Mouse (Mus musculus): ENCODE data around the gene Igfbpl1.

The Igfbpl1 gene

GRCm38 (mm10) chr4:45770638-45771033 is 56.1 kb downstream of the Igfbpl1 start:
- DNase-seq (ENCODE audit: low read depth): no peak

DNA sequence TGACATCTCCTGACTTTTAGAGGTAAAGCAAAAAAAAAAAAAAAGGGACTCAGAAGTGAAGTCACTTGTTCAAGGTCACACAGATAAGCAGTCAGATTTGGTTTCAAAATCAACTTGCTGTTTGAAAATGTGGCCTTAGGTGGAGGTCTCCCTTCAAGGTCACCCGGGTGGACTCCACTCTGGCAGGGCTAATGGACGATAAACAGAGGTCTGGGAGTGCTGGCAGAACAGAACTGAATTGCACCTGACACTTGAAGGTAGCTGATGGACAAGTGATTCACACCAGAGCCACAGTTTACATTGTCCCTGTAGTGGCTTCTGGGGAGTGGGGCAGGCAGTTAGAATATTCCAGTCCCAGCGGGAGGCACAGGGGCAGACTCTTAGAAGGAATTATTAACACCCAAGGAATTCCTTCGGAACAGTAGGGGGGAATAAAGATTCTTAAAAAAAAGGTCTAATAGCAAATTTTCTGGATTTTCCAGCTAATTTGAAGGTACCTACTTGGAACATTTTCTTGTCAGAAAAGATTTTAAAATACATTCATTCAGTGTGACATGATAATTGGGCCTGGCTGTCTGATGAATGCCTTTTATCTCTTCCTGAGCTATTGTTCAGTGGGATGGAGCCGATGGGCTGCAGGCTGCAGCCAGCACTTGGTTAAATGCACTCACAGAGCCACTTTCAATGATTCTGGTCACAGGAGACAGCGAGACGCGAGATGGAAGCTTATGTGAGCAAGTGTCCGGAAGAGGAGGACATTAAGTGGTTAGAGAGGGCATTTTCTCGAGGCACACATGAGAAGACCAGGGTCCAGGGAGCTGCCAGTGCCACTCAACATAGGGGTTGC is 56.7 kb downstream of the Igfbpl1 start:
- no peak for DNase-seq (ENCODE audit: low read depth)

DNA sequence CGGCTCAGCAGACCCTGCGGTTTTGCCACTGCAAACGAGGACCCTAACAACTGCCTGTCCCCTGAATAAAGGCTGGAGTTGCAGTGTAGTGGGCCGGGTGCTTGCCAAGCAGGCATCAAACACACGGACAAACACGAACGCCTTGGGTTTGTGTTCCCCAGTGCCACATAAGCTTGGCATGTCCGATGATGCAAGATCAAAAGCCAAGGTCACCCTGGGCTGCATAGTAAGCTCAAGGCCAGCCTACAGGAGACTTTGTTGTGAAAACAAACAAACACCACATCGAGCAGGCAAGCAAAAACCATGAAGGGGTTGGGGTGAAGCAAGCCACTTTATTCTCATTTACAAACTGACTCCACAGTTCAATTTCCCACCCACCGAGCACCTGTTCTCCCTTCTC is 57.6 kb downstream of the Igfbpl1 start:
- DNase-seq (ENCODE audit: low read depth): no peak

GRCm38 (mm10) chr4:45767891-45768558 is 58.7 kb downstream of the Igfbpl1 start:
- no peak for DNase-seq (ENCODE audit: low read depth)

DNA sequence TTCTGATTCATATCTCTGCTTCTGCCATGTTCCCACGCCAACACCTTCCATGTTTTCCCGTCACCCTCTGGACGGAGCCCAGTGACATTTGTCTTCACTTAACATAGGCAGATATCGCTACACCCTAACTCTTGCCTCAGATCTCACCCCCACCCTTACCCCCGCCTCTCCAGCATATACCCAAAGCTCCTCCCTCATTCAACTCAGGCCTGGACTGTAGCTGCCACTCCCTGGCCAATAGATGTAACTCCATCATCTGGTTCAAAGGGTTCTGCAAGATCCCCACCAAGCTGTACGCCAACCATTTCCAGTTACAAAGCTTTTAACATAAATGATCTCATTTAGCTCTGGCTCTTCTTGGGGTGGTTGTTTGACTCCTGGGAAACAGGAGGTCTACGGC is 59.9 kb downstream of the Igfbpl1 start:
- no peak for DNase-seq (ENCODE audit: low read depth)

DNA sequence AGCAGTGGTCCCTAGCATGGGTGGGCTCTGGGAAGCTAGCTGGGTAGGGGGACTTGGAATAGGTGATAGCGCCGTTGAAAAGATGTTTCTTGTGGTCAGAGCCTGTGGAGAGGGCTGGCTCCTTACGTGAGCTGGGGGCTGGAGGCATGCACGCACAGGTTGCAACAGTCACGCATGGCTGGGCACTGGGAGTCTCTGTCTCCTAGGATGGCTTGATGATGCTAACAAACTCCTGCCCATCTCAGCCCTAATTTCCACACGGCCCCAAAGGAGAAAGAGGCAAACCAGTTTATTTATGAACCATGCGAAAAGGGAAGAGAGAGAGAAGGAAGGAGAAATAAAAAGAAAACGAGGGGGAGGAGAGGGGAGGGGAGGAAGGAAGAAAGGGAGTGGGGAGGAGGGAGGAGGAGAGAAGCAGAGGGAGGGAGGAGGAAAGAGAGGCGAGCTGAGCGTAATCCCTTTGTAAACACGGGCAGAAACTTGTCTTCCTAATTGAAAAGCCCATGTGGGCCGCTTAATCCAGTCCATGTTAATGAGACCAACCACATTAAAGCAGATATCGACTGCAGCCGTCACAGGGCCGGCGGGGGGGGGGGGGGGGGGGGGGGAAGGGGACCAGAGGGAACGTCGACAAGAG is 61.0 kb downstream of the Igfbpl1 start:
- DNase-seq (ENCODE audit: low read depth): no peak

DNA sequence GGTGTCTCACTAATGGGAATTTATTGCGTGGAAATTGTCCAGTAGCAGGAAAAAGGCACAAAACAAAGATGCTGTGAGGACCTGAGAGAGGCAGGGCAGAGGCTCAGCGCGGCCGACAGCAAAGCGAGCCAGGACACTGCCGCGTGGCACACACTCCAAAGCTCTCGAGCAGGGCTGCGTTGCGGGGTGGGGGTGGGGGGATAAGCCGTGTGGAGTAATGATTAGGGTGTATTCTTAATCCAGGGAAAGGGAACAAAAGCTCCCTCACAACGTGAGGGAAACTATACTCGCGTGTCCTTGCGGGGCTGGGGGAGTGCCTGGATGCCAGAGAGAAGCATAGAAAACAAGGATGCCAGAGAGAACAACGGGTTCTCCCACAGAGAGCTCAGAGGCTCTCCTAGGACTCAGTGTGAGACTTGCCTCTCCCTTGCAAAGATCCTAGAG is 61.6 kb downstream of the Igfbpl1 start:
- DNase-seq (ENCODE audit: low read depth): no peak

DNA sequence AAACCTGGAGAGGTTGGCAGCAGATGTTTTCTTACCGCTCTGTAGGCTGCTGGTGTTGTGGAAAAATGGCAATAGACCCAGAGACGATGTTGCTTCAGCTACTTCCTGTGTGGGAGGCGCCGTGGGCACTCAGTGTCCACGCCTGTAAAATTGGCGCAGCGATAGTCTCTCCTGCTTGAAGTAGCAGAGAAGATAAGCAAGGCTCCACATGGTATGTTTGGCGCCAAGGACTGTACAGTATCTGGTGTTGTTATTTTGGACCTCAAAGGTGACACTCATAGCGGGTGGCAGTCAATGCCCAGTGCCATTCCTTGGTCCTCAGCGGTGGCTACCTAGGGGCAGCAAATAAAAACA is 62.6 kb downstream of the Igfbpl1 start:
- no peak for DNase-seq (ENCODE audit: low read depth)

DNA sequence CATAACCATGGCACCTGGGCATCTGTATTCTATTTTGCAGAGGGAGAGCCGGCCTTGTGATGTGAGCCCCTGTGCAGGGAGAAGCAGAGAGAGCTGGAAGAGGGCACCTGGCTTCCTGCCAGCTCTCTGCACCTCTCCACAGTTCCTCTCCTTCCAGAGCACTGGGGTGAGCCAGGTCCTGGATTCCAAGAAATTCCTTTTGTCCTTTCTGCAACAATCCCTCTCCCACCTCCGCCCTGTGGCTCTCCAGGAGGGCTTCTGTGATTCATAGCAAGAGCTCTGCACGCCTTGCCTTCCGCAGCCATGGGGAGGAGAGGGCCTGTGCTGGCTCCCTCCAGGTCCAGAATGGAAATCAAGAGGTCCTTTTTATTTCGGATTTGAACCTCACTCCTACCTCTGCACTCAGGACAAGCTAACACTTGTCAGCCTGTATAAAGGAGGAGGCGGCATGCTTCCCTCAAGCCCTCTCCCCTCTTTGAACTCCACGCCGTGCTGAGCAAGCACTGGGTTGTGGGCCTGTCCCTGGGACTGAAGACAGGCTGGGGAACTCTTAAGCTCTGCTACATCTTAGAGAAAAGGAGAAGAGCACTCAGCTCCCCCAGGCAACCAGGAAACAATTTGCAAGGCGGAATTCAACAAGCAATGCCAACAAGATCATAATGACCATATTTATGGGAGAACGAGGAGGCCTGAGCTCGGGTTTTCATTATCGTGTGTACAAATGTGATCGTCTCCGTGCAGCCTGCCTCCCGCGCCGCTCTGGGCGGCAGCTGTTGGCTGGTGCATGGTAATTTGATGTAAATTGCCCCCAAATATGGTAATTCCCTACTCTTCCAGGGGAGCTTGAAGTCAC is 63.2 kb downstream of the Igfbpl1 start:
- no peak for DNase-seq (ENCODE audit: low read depth)

DNA sequence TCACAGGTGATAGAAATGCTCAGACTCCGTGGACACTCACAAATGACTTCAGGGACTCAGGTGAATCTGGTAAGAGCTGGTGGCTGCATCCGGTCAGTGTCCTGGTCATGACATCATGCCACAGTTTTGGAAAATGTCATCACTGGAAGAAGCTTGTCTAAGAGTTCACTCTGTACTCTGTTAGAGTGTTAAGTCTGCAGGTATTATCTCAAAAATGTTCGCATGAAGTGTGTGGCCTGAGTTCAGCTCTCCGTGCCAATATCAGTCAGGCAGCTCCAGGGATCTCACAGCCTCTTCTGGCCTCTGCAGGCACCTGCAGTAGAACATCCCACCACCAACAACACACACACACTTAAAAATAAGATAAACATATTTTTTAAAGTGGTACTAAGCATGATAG is 64.1 kb downstream of the Igfbpl1 start:
- no peak for DNase-seq (ENCODE audit: low read depth)

Data from fibroblast of lung, adult 2 months (primary cell).